Mouse (Mus musculus) left cerebral cortex, postnatal 36 days (tissue): ENCODE measurements around the gene Sh3d19. TPM values are rescaled to one million over a fixed set of nuclear protein-coding genes. Genes with fewer than 3 reads are reported as not detected.

Experiments used
- DNase-seq, 2 experiments: peaks; one replicate each; pipeline ENCODE4 v3.0.0; 2021 to 2022; ENCODE audit warnings: low spot score in 2 of 2, mixed read lengths in 1 of 2
- intact Hi-C: fragments of 180-260 bp; cut with DNase I; formaldehyde crosslinking; loops from one replicate; pipeline ENCODE4 v1.15.1; 2025
- total RNA-seq, 2 experiments: library from RNA; stranded (reverse); gene quantifications; 2 replicates each; pipeline ENCODE4 v1.2.3; 2021

The Sh3d19 gene
- total RNA-seq, result 10 to 100 TPM; 17.1 to 17.3 TPM

DNA sequence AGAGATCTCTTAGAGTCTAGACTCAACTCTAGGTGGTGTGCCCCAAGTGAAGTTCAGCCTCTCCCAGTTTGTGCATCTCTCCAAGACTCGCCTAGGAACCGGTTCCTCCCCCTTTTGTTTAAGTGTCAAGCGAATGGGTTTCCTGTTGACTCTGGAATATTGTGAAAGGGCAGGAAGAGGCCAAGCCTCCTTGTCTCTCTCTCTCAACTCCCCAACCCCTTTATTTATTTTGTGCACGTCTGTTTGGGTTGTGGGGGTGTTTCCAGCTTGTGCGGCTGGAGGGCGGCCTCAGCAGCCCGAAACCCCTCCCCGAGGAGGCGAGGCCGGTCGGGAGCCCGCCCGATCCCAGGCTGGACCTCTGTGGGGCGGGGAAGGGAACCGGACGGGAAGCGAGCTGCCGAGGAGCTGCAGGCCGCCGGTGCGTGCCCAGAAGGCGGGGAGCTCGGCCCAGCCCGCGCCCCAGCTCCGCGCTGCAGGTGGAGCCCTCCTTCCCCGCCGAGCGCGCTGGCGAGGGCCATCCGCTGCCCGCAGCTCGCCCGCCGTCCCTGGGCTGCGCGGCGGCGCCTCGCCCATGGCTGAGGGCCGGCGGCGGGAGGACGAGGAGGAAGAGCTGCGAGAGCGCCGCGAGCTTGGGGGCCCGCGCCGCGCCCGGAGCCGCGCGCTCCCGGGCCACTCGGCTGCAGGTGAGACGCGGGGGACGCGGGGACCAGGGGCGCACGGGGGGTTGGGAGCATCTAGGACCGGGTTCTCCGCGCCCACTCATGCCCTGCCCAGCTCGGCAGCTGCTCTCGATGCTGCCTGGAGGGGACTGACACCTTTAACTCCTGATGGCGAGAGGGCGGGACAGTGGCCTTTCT lies at the start of gene Sh3d19:
TSS of gene Sh3d19 (plus strand) at position 368 of the 857 bp plus-strand sequence.
- peak; percentile 56 to 67 for DNase-seq
- intact Hi-C loops, result no loop called here

DNA sequence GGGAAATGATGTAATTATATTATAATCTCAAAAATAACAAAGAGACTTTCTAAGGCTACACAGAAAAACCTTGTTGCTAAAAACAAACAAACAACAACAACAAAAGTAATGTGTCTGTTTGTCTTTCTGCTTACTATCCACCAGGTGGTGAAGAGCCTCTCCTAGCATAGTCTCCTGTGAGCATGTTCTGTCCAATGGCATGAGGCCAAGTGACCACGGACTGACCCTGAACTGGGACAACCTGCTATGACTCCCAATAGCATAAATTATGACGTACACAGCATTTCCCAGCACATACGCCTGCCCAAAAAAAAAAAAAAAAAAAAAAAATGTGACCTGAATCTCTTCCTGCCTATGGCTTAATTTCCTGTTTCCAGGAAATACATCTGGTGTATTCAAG lies 48.6 kb upstream of the Sh3d19 start:
- intact Hi-C loops, result loop anchor here (5.0 to 10.0 kb wide), 3 partner anchors 202 to 1000 kb away; partner anchors contain the start of gene Gatb

DNA sequence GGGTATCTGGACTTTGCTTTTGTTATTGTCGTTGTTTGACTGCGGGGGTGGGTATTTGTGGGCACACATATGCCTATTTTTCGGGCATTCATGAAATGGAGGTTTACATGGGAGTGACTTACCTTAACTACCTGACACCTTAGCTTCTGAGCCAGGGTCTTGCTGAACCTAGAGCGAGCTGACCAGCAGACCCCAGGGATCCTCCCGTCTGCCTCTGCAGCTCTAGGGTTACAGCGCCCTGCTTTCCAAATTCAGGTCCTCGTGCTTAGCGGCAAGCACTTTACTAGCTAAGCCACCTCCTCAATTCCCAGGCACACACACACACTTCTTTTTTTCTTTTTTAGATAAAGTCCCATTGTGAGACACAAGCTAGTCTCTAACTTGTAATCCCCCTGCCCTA lies 47.6 kb upstream of the Sh3d19 start:
- intact Hi-C loops, result loop anchor here (5.0 to 10.0 kb wide), 3 partner anchors 201 to 1001 kb away; partner anchors contain the start of gene Gatb
- no peak for DNase-seq

More for the DNA sequence above, 48.6 kb upstream of the Sh3d19 start:
- no peak for DNase-seq

DNA sequence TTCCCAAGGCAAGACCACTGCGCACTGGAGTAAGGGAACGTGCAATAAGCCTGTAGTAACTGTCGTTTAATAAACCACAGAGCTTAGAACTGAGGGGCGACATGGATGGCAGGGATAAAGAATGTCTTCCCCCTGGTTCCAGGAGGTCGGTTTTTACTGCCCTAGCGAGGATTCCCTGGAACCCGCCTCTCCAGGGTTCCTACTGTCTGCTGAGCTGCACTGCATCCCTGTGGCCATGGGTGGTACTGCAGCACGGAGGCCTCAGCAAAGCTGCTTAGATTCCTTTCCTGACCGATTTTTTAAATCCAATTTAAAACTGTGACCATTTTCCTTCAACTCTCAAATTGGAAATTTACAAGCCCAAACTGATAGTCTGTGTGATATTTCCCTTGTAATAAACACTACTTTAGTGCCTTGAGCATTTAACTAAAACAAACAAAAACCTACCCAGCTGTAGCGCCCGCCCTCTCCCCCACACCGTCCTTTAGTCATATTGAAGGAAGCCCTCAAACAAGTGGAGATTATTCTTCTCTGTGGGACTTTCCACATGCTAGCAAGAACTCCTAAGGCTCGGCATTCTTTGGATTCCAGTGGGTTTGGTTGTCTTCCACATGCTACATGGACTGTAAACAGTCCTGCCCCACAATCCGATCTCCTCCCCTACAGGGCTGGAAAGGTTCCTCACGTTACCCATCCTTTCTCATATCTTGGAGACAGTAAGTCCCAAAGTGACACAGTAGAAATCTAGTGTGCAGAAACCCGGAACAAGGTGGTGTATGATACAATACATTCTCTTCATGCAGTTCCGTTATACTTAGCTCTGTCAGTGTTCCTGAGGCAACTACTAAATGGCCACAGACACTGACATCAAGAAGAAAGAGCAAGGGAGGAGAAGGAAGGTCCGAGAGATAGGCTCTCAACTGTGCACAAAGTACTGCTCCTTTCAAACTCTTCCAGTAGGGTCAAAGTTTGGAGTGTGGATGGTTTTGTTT lies 46.7 kb upstream of the Sh3d19 start:
- DNase-seq, result peak; percentile 78 to 85
- intact Hi-C loops, result loop anchor here (5.0 to 10.0 kb wide), 3 partner anchors 201 to 1002 kb away; partner anchors contain the start of gene Gatb

DNA sequence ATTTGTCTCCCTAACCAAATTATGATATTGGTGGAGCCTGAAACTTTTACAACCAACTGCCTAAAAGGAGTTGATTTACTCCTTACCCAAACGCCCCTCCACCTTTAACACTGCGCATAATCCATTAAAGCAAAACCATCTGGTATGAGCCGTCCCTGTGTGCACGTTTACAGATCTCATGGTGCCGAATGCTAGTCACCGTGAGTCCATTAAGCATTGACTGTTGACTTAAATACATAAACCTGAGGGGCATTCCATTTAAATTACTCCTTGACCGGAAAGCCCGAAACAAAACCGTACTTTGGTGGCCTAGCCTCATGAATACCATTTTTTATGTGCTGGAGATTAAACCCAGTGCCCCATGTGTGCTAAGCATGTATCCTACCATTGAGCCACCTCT lies 43.6 kb upstream of the Sh3d19 start:
- intact Hi-C loops, result loop anchor here (10.0 kb wide), 1 partner anchor 198 kb away; no protein-coding TSS in a partner anchor
- DNase-seq, result no peak

DNA sequence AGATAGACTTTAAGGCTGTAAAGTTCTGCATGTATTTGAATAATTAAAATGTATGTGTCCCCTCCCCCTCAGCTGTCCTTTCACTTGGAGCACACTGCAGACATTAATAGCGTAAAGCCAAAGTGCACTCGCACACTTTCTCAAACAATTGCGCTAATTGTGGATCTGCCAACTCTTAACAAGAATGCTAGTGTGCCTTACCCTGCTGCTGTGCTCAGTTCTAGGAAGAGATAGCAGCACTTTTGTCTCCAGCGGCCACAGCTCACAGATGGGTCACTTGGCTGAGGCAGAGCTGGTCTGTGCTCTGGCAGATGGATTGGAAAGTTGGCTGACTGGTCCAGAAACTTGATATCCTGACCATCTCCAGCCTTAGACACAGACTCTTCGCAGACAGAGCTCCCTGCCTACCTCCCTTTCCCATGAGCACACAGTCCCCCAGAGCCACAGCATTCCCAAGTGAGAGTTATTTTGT lies 42.7 kb upstream of the Sh3d19 start:
- DNase-seq, result no peak
- intact Hi-C loops, result loop anchor here (10.0 kb wide), 1 partner anchor 197 kb away; no protein-coding TSS in a partner anchor

DNA sequence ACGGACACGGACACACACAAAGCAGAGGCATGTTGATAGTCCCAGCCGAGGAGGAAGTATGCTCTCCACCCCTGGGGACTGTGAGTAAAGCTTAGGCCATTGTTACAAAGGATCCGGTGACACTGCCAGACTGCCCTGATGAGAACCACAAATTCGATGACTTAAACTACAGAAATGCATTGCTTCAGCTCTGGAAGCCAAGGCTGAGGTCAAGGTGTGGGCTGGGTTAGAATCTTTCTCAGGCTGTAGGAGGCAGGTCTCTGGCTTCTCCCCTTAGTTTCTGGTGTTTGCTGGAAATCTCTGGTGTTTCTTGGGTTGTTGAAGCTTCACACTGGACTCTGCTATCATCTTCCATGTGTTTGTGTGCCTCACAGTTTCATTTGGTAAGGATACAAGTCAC lies 41.2 kb upstream of the Sh3d19 start:
- DNase-seq, result no peak
- intact Hi-C loops, result loop anchor here (10.0 kb wide), 1 partner anchor 195 kb away; no protein-coding TSS in a partner anchor

DNA sequence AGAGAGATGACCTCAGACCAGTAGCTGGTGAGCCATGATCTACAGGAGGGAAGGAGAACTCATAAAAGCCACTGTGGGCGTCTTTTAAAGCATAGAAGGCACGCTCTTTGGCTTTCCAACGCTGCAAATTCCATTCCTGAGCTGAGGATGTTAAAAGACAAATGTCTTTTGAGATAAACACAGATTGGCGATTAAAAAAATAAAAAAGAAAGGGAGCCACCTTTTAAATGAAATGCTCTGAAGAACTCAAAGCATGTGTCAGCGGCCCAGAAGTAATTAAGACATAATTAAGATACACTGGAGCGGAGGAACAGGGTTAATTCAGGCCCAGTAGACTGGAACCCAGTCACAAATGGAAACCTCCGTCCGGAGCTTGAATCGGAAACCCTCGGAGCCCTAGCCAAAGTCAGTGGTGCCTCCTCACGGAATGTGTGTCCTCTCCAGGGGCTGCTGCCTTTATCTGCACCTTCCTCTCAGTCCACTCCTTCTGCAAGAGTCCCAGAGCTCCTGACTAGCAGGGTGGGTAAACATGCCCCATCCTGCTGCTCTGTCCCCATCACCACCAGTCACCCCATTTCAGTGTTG lies 40.1 kb upstream of the Sh3d19 start:
- intact Hi-C loops, result no loop called here
- DNase-seq, result no peak

DNA sequence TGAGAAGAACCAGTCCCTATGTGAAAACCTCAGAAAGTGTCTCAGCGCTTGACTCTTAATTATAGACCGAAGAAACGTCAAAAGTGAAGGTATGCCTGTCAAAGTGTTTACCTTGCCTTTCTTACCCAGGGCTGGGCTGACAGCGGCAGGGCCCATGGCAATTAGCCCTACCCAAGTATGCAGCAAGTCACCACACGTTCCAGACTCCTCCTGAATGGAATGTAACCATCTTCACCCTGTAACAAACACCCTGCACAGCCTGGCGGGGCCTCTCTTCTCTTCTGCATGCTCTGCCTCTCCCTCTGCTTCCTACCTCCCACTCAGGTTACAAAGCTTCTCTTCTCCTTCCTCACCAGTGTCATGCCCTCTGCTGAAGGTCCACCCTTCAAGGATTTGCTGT lies 39.0 kb upstream of the Sh3d19 start:
- DNase-seq, result no peak
- intact Hi-C loops, result no loop called here

DNA sequence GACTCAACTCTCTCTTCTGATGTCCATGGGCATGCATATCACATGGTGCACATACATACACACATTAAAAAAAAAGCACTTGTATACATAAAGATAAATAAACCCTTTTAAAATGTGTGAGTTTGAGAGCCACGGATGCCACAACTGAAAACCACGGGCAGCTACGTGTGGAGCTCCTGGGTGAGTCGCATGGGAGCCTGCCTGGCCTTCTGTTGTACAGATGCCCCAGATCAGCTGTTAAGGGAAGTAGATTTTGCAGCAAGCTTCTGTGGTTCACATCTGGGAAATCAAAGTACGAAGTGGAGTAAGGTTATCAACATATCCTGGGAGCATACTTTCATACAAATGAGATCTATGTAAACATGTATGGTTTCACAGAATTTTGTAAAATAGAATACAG lies 37.3 kb upstream of the Sh3d19 start:
- no peak for DNase-seq
- intact Hi-C loops, result no loop called here

DNA sequence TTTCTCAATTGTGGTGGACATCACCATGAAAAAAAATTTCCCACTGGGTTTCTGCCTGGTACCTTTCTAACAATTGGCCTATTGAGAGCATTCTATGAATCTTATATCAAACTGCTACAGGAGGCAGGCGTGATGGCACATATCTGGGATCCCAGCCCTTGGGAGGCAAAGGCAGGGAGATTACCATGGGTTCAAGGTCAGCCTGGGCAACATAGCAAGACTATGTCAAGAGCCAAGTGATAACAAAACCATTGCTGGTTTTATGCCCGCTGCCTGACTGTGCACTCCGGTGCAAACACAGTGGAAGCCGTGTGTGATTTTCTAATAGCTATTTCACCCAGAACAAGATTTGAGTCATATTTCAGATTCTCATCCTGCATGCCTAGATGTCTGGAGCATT lies 20.0 kb upstream of the Sh3d19 start:
- DNase-seq, result no peak
- intact Hi-C loops, result no loop called here

DNA sequence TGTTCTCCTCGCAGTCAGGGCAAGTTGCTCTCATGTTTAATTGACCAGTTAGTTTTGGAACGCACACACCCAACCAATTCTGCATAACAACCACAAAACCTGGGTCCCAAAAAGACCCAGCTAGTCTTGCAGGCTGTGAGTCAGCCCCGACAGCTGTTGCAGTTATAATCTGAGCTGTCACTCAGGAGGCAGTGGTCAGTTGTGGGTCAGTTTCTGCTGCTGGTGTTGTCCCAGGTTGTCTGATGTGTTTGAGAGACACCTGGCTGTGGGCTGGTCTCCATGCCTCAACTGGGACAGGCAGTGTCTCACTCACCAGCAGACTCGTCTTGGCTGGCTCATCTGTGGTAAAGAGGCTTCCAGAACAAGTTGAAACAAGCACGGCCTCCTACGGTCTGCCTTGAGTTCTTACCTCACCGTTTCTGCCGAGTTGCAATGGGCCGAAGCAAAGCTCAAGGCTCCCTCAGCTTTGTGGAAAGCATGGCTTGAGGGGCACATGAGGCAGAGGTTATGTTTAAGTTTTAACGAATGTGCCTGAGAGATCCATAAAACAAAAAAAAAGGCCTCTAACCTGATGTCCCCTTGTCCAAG lies 18.1 kb upstream of the Sh3d19 start:
- no peak for DNase-seq
- intact Hi-C loops, result no loop called here

DNA sequence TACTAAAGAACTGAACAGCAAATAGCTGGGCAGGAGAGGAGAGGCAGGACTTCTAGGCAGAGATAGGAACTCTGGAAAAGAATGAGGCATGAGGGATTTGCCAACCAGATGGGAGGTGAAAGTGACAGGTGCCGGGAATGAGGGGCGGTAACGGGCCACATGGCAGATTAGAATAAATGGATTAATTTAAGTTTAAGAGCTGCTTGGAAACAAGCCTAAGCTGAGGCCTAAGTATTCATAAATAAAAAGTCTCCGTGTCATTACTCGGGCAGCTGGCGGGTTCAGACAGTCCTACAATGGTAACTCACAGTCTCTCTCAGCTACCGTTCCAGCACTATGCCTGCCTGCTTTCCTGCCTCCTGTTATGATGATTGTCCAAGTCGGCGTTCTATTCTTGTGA lies 15.6 kb upstream of the Sh3d19 start:
- no peak for DNase-seq
- intact Hi-C loops, result no loop called here

DNA sequence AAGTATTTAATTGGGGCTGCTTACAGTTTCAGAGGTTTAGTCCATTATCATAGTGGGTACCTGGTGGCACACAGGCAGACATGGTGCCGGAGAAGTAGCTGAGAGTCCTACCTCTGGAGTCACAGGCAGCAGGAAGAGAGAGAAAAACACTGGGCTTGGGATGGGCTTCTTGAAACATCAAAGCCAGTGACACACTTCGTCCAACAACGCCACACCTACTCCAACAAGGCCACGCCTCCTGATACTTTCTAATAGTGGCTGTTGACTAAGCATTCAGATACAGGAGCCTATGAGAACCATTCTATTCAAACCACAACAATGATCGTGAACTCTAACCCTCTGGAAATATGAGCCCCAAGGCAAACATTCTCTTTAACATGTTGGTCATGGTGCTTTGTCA lies 15.2 kb upstream of the Sh3d19 start:
- no peak for DNase-seq
- intact Hi-C loops, result no loop called here

DNA sequence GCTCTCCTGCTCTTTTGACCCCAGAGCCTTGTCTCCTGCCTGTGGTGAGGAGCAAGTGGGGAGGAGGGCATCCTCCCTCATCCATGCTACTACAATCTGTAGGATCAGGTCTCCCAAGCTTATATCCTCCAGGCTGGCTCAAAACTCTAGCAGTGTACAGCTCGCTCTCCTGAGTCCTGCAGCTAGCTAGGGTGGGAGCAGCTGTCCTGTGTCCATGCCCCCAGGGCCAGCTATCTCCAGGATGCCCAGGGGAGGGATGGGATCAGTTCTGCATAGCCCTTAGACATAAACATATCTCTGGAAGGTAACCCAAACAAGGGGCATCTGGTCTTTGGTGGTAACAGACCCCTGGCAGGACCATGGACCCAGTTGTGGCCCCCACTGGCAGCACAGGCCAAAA lies 11.2 kb upstream of the Sh3d19 start:
- intact Hi-C loops, result no loop called here
- no peak for DNase-seq

DNA sequence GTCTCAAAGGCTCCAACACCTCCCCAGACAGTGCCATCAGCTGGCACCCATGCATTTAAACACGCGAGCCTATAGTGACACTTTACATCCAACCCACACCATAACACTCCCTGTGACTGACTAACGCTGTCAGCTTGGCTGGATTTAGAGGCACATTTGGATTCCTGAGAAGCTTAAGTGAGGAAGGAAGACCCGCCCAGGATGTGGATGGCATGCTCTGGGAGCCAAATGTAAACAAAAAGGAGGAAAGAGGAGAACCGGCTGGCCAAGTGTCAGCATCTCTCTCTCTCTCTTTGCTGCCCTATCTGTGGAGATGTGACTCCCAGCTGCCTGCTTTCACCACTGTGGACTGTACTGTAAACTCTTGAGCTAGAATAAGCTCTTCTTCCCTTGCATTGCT lies 9.8 kb upstream of the Sh3d19 start:
- DNase-seq, result peak in 1 of 2 experiments; percentile 13
- intact Hi-C loops, result no loop called here

DNA sequence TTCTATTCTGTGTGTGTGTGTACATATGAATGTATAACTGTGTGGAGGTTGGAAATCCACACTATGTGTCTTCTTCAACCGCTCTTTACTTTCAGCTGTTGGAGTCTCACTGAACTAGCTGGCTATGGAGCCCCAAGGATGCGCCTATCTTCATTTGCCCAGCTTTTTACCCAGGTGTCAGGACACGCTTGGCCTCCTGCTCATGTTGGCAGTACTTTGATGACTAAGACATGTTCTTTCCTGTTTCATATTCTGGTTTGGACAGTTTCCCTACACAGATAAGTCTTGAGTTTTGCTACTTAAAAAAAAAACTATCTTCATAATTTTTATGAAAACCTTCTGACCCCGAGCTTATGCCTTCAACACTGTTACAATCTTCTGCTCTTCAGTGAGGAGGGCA lies 5.4 kb upstream of the Sh3d19 start:
- DNase-seq, result no peak
- intact Hi-C loops, result no loop called here

DNA sequence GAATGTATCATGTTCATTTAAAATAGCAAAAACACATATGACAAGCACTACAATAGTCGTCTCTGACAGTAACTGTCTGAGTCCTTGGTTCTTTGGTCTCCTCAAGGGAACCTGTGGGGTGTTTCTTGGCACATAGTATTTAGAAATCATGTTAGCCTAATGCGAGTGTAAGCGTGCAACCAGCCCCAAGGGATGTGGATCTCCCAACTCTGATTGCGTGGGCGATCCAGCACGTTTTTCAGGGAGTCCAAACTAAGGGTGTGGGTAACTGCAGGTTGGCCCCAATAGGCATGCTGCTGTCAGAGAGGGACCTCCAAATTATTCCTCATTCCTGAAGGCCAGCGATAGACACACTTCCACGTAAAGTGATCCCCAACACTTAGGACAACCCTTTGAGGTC lies 1.9 kb upstream of the Sh3d19 start:
- intact Hi-C loops, result no loop called here
- DNase-seq, result no peak

DNA sequence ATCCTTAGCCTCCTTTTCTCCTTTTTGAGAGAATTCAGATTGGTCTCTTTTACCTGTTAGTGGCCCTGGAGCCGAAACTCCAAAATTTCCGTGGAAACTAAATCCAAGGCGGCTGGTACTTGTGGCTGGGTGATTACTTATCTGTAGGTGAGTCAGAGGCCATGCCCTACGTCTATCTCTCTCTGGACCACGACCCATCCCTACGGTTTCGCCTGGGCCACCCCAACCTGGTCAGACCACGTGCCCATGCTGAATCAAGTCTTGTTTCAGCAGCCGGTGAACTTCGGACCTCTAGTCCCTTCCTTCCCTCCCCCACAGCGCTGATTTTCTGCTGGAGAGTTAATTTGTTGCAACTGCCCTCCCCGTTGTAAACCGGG lies 678 bp downstream of the Sh3d19 start:
- peak in 1 of 2 experiments; percentile 9 for DNase-seq
- intact Hi-C loops, result no loop called here
